Mouse (Mus musculus) heart, adult 8-10 months (tissue): ENCODE results near the gene Gm10972. TPM values are rescaled to one million over a fixed set of nuclear protein-coding genes. Genes with fewer than 3 reads are reported as not detected.
"Not testable (repeated sequence)": the region's sequence is repeated elsewhere in the genome, so short reads cannot be mapped to it uniquely, and the experiment has no call there.

Experiments used
- DNase-seq: peaks from one replicate; pipeline ENCODE4 v3.0.0; 2022; ENCODE audit warnings: low spot score
- total RNA-seq, 4 experiments: library from RNA; stranded (reverse); gene quantifications; 2 replicates each; pipeline ENCODE4 v1.2.4; 2022

Gm10972 gene
- total RNA-seq, 4 experiments from 2014 or later = not detected

GRCm38 (mm10) chr3:94658740-94659095, 15.8 kb downstream of the Gm10972 start, which contains the start of gene Tuft1:
Gene Tuft1 (minus strand): TSS chr3:94658872.
- DNase-seq = peak; percentile 33

- DNase-seq = not testable (repeated sequence)
Observed at GRCm38 (mm10) chr3:94659142-94659748, 16.3 kb downstream of the Gm10972 start.

DNA sequence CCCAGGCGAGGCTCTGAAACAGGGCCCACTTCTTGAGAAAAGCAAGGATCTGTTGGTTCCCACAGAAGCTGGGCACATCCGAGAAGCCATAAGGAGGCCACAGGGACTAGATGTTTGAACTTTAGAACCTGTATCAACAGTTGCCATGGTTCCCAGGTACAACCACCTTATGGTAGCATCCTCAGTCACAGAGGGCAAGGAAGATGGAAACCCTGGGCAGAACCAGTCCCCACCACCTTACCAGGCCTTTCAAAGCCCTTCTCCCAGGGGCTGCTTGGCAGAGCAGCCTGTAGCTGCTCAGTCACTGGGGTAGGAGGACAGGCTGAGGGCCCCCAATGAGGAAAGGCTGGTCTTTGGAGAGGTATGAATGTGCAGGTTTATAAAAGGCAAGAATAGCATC, 17.9 kb downstream of the Gm10972 start:
- not testable (repeated sequence) for DNase-seq

DNA sequence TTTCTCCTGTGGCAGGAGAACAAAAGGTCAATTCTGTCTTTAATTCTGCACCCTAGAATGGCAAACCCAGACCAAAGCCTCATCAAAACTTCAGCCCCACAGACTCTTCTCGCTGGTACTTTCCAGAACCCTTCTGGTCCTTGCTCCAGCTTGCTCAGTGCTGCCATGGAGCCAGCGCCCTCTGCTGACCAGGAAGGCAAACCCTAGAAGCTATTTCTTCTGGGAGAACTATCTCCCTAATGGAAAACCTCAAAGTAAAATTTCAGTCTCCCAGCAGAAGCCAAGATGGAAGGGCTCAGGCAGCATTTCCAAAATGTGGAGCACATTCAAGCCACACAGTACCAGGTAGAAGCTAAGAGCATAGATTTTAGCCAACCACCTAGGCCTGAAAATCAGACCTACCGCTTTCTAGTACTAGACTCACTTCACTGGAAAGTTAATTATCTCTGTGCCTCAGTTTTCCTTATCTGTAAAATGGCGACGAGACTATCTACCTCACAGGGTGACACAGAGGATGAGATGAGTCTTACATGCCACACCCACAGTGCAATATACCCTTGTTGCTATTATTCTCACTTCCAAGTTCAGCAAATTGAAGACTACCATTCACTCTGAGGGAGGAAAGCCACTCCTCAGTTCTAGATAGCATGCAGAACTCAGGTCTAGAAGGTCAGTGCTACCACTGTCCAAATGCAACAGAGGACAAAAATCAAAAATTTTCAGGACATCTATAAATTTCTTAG, 22.3 kb downstream of the Gm10972 start:
- not testable (repeated sequence) for DNase-seq

- not testable (repeated sequence) for DNase-seq
Observed at GRCm38 (mm10) chr3:94665896-94666295, 23.0 kb downstream of the Gm10972 start.

- DNase-seq = not testable (repeated sequence)
Observed at GRCm38 (mm10) chr3:94675101-94675500, 32.2 kb downstream of the Gm10972 start.

DNA sequence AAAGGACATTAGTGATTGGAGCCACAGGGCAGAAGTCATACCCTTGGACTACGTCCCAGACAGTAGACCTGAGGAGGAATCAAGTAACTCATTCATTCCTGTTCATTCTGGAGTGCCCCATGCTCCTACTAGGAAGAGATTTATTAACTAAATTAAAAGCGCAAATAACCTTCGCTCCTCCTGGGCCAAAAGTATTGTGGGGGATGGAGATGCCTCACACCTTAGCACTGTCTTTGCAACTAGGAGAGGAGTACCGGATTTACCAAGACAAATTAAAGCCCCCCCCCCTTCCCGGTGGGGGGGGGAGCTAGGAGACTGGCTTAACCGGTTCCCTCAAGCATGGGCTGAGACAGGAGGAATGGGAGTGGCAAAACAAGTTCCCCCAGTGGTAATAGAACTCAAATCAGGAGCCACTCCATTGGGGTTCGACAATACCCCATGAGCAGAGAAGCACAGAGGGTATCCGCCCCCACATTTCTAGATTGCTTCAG, 36.5 kb downstream of the Gm10972 start:
- no peak for DNase-seq

- DNase-seq = not testable (repeated sequence)
Observed at GRCm38 (mm10) chr3:94680032-94680431, 37.1 kb downstream of the Gm10972 start.

GRCm38 (mm10) chr3:94680783-94681182, 37.9 kb downstream of the Gm10972 start:
- peak; percentile 12 for DNase-seq

GRCm38 (mm10) chr3:94683646-94684045, 40.7 kb downstream of the Gm10972 start:
- DNase-seq = no peak

DNA sequence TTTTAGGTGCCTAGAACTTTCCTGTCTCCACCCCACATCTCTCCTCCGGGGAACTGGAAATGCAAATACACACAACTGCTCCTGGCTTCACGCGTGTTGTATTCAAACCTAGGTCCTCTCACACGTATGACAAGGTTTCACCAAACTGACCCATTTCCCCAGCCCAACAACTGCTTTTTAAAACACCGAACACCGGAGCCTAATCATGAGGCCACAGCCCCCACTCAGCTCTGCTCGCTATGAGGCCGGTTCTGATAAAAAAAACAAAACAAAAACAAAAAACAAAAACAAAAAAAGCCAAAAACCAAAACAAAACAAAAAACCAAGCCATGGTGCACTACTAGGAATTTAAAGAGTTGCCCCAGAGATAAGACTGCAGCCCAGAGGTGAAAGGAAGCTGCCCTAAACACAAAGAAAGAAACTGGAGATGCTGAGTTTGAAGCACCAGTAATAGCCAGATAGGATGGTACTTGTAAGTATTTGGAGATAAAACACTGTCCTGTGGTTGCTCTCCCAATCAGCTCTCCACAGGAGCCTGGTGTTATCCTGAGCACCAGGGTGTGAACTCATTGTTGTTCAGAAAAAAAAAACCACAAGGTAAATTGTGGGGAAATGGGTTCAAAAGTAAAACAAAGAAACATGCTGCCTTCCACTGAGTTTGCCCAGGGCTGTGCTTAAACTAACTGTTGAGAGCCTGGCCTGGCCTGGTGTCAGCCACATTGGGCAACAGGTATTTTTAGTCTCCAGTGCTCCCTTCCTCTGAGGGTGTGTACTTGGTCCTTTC, 43.3 kb downstream of the Gm10972 start:
- not testable (repeated sequence) for DNase-seq

GRCm38 (mm10) chr3:94688698-94689097, 45.8 kb downstream of the Gm10972 start:
- DNase-seq = not testable (repeated sequence)

DNA sequence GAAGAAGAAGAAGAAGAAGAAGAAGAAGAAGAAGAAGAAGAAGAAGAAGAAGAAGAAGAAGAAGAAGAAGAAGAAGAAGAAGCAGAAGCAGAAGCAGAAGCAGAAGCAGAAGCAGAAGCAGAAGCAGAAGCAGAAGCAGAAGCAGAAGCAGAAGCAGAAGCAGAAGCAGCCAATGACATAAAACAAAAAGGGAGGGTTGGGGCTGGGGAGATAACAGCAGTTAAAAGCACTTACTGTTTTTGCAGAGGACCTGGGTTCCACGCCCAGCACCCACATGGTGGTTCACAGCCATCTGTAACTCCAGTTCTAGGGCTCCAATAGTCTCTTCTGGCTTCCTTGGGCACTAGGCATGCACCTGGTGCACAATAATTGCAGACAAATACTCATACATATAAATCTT, 46.3 kb downstream of the Gm10972 start:
- DNase-seq = not testable (repeated sequence)

DNA sequence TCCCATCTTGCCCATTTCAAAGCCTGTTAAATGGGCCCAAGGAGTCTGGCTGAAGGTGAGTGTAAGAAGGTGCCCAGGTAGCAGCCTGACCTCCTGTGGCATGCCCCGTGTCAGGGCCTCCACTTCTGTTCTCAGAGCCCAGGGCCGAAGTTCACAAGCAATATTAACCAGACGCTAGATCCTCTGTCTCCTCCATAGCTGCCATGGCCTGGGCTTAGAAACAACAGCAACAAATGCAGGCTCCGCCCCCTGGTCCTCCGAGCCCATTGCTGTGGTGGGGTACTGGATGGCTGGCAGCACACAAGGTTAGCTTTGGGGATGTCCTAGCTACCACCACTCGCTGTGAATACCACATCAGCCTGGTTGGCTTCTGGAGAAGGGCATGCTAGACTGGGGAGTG, 47.2 kb downstream of the Gm10972 start:
- DNase-seq = not testable (repeated sequence)

DNA sequence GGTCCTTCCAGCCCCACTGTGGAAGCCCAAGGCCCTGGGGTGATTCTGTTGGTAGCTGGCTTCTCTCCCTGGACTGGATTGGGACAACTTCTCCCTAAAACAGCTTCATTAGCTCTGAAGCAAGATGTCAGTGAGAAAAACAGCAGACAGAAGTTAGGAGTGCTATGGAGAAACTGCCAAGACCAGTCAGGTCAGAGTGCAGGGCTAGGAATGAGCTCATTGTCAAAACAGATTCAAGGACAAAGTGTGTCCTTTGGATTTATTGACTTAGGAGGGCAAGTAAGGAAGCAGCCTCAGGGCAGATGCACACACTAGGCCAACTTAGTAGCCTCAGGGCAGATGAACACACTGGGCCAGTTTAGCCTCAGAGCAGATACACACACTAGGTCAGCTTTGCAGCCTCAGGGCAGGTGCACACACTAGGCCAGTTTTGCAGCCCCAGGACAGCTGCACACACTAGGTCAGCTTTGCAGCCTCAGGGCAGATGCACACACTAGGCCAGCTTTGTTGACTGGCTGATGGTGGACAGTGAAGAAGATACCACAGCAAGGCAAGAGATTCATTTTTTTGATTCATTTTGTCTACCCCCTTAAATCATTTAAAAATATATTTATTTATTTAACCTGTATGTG, 47.8 kb downstream of the Gm10972 start:
- no peak for DNase-seq

- not testable (repeated sequence) for DNase-seq
Observed at GRCm38 (mm10) chr3:94691694-94692093, 48.8 kb downstream of the Gm10972 start.

Other genes starting within 250 kb of the Gm10972 start
- under 1 TPM in 3 of 4 experiments, not detected in 1; 0.14 to 0.37 (median 0.17) TPM for gene Lingo4, start 244.6 kb upstream of the Gm10972 start, total RNA-seq
- 1 to 10 TPM; 4.5 to 7.0 (median 6.1) TPM for gene Tdrkh, start 229.8 kb upstream of the Gm10972 start, total RNA-seq
- gene Mrpl9, start 199.8 kb upstream of the Gm10972 start, total RNA-seq = 10 to 100 TPM; 57.4 to 69.0 (median 61.9) TPM
- under 1 TPM in 1 of 4 experiments, not detected in 3; 0.41 TPM for gene Oaz3, start 199.2 kb upstream of the Gm10972 start, total RNA-seq
- under 1 TPM in 1 of 4 experiments, not detected in 3; 0.12 TPM for gene Celf3, start 164.8 kb upstream of the Gm10972 start, total RNA-seq
- 1 to 10 TPM in 3 of 4 experiments, under 1 TPM in 1; 0.95 to 2.1 (median 1.1) TPM for gene Riiad1, start 162.8 kb upstream of the Gm10972 start, total RNA-seq
- 10 to 100 TPM; 24.8 to 29.0 (median 27.0) TPM for gene Snx27, start 60.4 kb upstream of the Gm10972 start, total RNA-seq
- gene Tuft1, start 15.8 kb downstream of the Gm10972 start, total RNA-seq = 1 to 10 TPM; 2.1 to 3.5 (median 2.4) TPM
- 10 to 100 TPM; 14.7 to 17.5 (median 15.4) TPM for gene Selenbp2, start 50.4 kb downstream of the Gm10972 start, total RNA-seq
- under 1 TPM; 0.37 to 0.85 (median 0.54) TPM for gene Cgn, start 143.4 kb downstream of the Gm10972 start, total RNA-seq
- gene Pogz, start 194.5 kb downstream of the Gm10972 start, total RNA-seq = 10 to 100 TPM; 15.4 to 21.3 (median 18.7) TPM
- 100 to 1,000 TPM; 186 to 247 (median 204) TPM for gene Psmb4, start 243.8 kb downstream of the Gm10972 start, total RNA-seq